ENCODE assay signal across 9 mouse cellular contexts in genomic region chr7:46833266-46833665, GRCm38 (mm10). TPM values are rescaled to one million over a fixed set of nuclear protein-coding genes. Genes with fewer than 3 reads are reported as not detected.
DNase-seq lines count a peak whose midpoint lies in the region; ATAC-seq and TF ChIP-seq lines count a peak whose summit lies in the region.
"Had no signal": no experiment of that assay in that cellular context is flagged by ENCODE, and none has a peak within 500 bp of the region (broad histone marks: within the 10 kb centered on the region; RNA-seq: fewer than 3 reads in every experiment).

No protein-coding gene starts in this region.

- WGBS in spleen, adult 2 months = 31% methylated on average over 6 of the region's 6 CpGs
- WGBS in heart, embryonic 13.5 days = 22% methylated on average over 6 of the region's 6 CpGs
- WGBS in large intestine, adult 2 months = 9% methylated on average over 6 of the region's 6 CpGs

- no peak for TF ChIP-seq CTCF in spleen, adult 2 months (IDR thresholded peaks at IDR 0.05; ENCODE audit: extremely low read depth, insufficient read depth, insufficient read length, insufficient replicate concordance)

- H3K36me3 ChIP-seq in spleen, adult 2 months (ENCODE audit: control insufficient read depth, insufficient read depth, low read length) = no peaks in the 10 kb centered on the region
- H3K36me3 ChIP-seq in heart, embryonic 13.5 days = no peaks in the 10 kb centered on the region
- H3K36me3 ChIP-seq: neural tube, embryonic 12.5 days had no signal

- H3K9ac ChIP-seq in heart, embryonic 13.5 days = no peak overlapping the region
- H3K9ac ChIP-seq: neural tube, embryonic 12.5 days had no signal

- H3K9me3 ChIP-seq in heart, embryonic 13.5 days = no peaks in the 10 kb centered on the region
- H3K9me3 ChIP-seq: neural tube, embryonic 12.5 days had no signal

- H3K4me3 ChIP-seq in spleen, adult 2 months (ENCODE audit: extremely low read depth, insufficient read depth, insufficient read length) = no peak overlapping the region
- H3K4me3 ChIP-seq in heart, embryonic 13.5 days = no peak overlapping the region
- H3K4me3 ChIP-seq: neural tube, embryonic 12.5 days had no signal

- peak; percentile 19 to 38 for DNase-seq in spleen, adult 2 months (ENCODE audit: low read depth in 1 of 2, low spot score in 2 of 2)
- DNase-seq in spleen, adult 12 weeks (ENCODE audit: low spot score) = no peak
- DNase-seq in large intestine, adult 2 months (ENCODE audit: low read depth, low spot score) = peak; percentile 94
- DNase-seq in cerebellum, postnatal 10 days = no peak
- DNase-seq in cerebellum, adult 8-10 months = no peak
- DNase-seq in cerebellum, adult 9-11 months = no peak

- no peak overlapping the region for H3K4me2 ChIP-seq in heart, embryonic 13.5 days
- H3K4me2 ChIP-seq: neural tube, embryonic 12.5 days had no signal

- H3K27me3 ChIP-seq in spleen, adult 2 months (ENCODE audit: control insufficient read depth, insufficient read depth, low read length) = no peaks in the 10 kb centered on the region
- H3K27me3 ChIP-seq in heart, embryonic 13.5 days (replicated peaks) = no peaks in the 10 kb centered on the region
- H3K27me3 ChIP-seq: neural tube, embryonic 12.5 days had no signal

- no peak for TF ChIP-seq POLR2A in spleen, adult 2 months (IDR thresholded peaks at IDR 0.05; ENCODE audit: low read depth, low read length)

- peaks cover 9% of the 10 kb centered on the region; the same call in 1 of the 2 replicates for H3K4me1 ChIP-seq in spleen, adult 2 months (ENCODE audit: control insufficient read depth, insufficient read depth, insufficient read length)
- peaks cover 41% of the 10 kb centered on the region for H3K4me1 ChIP-seq in heart, embryonic 13.5 days

- peak; percentile 38; the same call in 1 of the 2 replicates for ATAC-seq in heart, embryonic 13.5 days (ENCODE audit: extremely low read depth, insufficient number of reproducible peaks, low FRiP score, low TSS enrichment)
- peak; percentile 40; the same call in 1 of the 2 replicates for ATAC-seq in neutrophil, adult 5-6 weeks (ENCODE audit: extremely low read depth, insufficient number of reproducible peaks, low FRiP score, poor library complexity, severe bottlenecking)

- H3K27ac ChIP-seq in spleen, adult 2 months (ENCODE audit: insufficient read depth, low read length) = peak overlapping the region; percentile 20; the same call in 1 of the 2 replicates
- H3K27ac ChIP-seq in heart, embryonic 13.5 days (replicated peaks) = no peak overlapping the region
- H3K27ac ChIP-seq: neural tube, embryonic 12.5 days had no signal

RNA-seq across cellular contexts. Expression of gene Ldha, which starts 8.0 kb away (rescaled TPM):
- polyA plus RNA-seq in spleen, adult 2 months (2012; rRNA removed) = 165 and 196 TPM in 2 replicates
- 2,723 and 3,293 TPM in 2 replicates for polyA plus RNA-seq in heart, embryonic 13.5 days (2015; fragmentation: Nextera tagmentation; extraction: Ambion mirVana)
- 1,305 and 1,564 TPM in 2 replicates for polyA plus RNA-seq in large intestine, adult 2 months (2012; rRNA removed)
- 195 and 216 TPM in 2 replicates for total RNA-seq in neutrophil, adult 5-6 weeks (2017)

RNA-seq across cellular contexts. Expression of gene Ldhc, which starts 27.7 kb away (rescaled TPM):
- polyA plus RNA-seq in spleen, adult 2 months (2012; rRNA removed) = 0.09 TPM in 1 of 2 replicates, not detected in the other
- not detected in 2 replicates for polyA plus RNA-seq in heart, embryonic 13.5 days (2015; fragmentation: Nextera tagmentation; extraction: Ambion mirVana)
- polyA plus RNA-seq in large intestine, adult 2 months (2012; rRNA removed) = not detected in 2 replicates
- 2.0 TPM in 1 of 2 replicates, not detected in the other for total RNA-seq in neutrophil, adult 5-6 weeks (2017)
- polyA plus RNA-seq: neural tube, embryonic 12.5 days had no signal

RNA-seq across cellular contexts. Expression of gene Gtf2h1, which starts 37.4 kb away (rescaled TPM):
- 4.7 and 5.4 TPM in 2 replicates for polyA plus RNA-seq in spleen, adult 2 months (2012; rRNA removed)
- polyA plus RNA-seq in heart, embryonic 13.5 days (2015; fragmentation: Nextera tagmentation; extraction: Ambion mirVana) = 28.5 and 29.7 TPM in 2 replicates
- 6.9 and 10.2 TPM in 2 replicates for polyA plus RNA-seq in large intestine, adult 2 months (2012; rRNA removed)
- 46.4 and 57.8 TPM in 2 replicates for total RNA-seq in neutrophil, adult 5-6 weeks (2017)

RNA-seq across cellular contexts. Expression of gene Hps5, which starts 37.4 kb away (rescaled TPM):
- 16.6 and 20.3 TPM in 2 replicates for polyA plus RNA-seq in spleen, adult 2 months (2012; rRNA removed)
- polyA plus RNA-seq in heart, embryonic 13.5 days (2015; fragmentation: Nextera tagmentation; extraction: Ambion mirVana) = 9.7 and 10.8 TPM in 2 replicates
- 27.6 and 33.9 TPM in 2 replicates for polyA plus RNA-seq in large intestine, adult 2 months (2012; rRNA removed)
- total RNA-seq in neutrophil, adult 5-6 weeks (2017) = 48.5 and 56.5 TPM in 2 replicates

Comparison
In these comparisons a context has a peak if more than half of its experiments do, and no peak if none do; other contexts are left out.
1. DNase-seq: peak in spleen, adult 2 months (2 of 2) and large intestine, adult 2 months (single experiment); none in spleen, adult 12 weeks (single experiment), cerebellum, postnatal 10 days (0 of 2), cerebellum, adult 8-10 months (single experiment) and cerebellum, adult 9-11 months (single experiment).